Mouse (Mus musculus) erythroblast, embryonic 14.5 days (primary cell): ENCODE data around the gene Dynlt1f.
"Not testable (repeated sequence)": the region's sequence is repeated elsewhere in the genome, so short reads cannot be mapped to it uniquely, and the experiment has no call there.

Experiments
- GATA1 ChIP-seq: IDR thresholded peaks from 2 replicates; pipeline ENCODE4 v1.6.1; 2012; ENCODE audit warnings: low read length, inconsistent platforms, mixed read lengths
- TAL1 ChIP-seq: IDR thresholded peaks from 3 replicates; pipeline ENCODE4 v1.6.1; 2012; ENCODE audit warnings: low read length, inconsistent platforms, mixed read lengths

DNA sequence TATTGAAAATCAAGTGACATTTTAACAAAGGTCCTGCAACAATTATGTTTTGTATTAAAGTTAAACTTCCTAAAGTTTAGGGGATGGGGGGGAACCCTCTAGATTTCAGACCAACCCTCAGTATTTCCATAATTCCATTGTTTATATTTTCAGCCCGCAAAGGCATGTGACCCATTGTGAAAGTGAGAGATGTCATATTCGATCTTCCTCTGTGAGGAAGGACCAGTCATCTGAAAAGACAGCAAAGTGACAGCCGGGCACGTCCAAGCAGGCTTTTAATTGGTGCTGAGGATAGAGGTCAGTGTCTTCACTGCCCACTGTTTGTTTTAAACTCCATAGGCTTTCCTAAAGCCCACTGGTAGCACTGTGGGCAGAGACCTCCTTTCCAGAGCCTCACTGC, 26.0 kb upstream of the Dynlt1f start:
- TF ChIP-seq TAL1, GATA1: not testable (repeated sequence)
